Mouse (Mus musculus) kidney, adult 2 months (tissue): ENCODE measurements around the gene Bach2.

Source experiments
- CTCF ChIP-seq: fragments of 200-500 bp; conservative IDR thresholded peaks from 2 replicates; pipeline ENCODE4 v1.5.1; 2011; ENCODE audit warnings: low read depth, mild to moderate bottlenecking, control low read depth, low read length, moderate library complexity, mixed read lengths; ENCODE audit not compliant: insufficient read depth, insufficient read length
- POLR2A ChIP-seq: fragments of 200-500 bp; IDR thresholded peaks from one replicate; pipeline ENCODE4 v1.6.1; 2011; ENCODE audit warnings: low read depth, low read length, control low read depth

DNA sequence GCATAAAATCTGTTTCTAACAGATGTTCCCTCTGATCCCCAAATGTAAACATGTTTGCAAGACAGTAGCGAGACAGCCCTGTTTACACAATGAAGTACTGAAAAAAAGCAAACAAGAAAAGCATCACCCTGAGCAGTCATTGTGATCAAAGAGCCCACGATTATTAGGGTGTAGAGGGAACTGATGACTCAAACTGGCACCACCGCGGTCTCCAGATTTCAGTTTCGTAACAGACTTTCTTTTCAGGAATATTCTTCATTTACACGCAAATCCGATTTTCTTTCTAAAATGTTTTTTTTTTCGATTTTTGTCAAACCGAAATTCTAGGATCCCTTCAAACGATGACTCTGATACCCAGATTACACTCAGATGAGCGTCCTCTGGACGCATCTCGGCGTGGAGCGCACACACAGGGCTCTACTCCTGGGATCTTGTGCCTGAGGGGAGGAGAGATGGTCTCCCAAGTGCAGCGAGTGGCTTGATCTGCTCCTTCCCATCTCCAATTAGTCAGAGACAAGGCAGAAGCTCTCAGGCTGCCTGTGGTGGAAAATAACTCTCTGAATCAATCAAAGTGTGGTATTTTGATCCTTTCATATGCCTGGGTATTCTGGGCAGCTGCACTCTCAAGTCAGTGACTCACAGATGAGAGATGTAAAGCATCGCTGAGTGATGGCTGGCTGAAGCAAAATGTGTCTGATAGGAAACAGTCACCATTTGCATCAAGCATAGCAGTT is 166.7 kb downstream of the Bach2 start:
- no peak for TF ChIP-seq POLR2A
- no peak for TF ChIP-seq CTCF
